Mouse (Mus musculus) neural tube, embryonic 11.5 days (tissue): ENCODE measurements around the gene Fbxo10. TPM values are rescaled to one million over a fixed set of nuclear protein-coding genes. Genes with fewer than 3 reads are reported as not detected.
"Not testable (repeated sequence)": the region's sequence is repeated elsewhere in the genome, so short reads cannot be mapped to it uniquely, and the experiment has no call there.

ENCODE experiments used
- ATAC-seq: fragments of 200-750 bp; cut with Nextera tagmentation; 2 replicates; pipeline ENCODE4 v1.8.0; 2017; ENCODE audit warnings: moderate number of reproducible peaks, mild to moderate bottlenecking, moderate TSS enrichment, moderate library complexity; ENCODE audit not compliant: insufficient read depth, low FRiP score, low TSS enrichment
- DNase-seq: peaks from one replicate; pipeline ENCODE4 v3.0.0-alpha.2; 2015; ENCODE audit warnings: low spot score
- H3K27ac ChIP-seq: fragments of 300-500 bp; sonication (generic); 2 replicates; pipeline ENCODE4 v1.5.1; 2014; ENCODE audit warnings: low read depth, mild to moderate bottlenecking, low read length
- H3K27me3 ChIP-seq: fragments of 300-500 bp; sonication (generic); 2 replicates; pipeline ENCODE4 v1.6.1; 2014; ENCODE audit warnings: mild to moderate bottlenecking, low read length, mixed read lengths; ENCODE audit not compliant: control insufficient read depth, insufficient read depth
- H3K36me3 ChIP-seq: fragments of 300-500 bp; sonication (generic); 2 replicates; pipeline ENCODE4 v1.6.1; 2014; ENCODE audit warnings: mild to moderate bottlenecking, low read length, moderate library complexity, mixed read lengths; ENCODE audit not compliant: control insufficient read depth, insufficient read depth
- H3K4me1 ChIP-seq: fragments of 300-500 bp; sonication (generic); 2 replicates; pipeline ENCODE4 v1.6.1; 2014; ENCODE audit warnings: low read length, mixed read lengths; ENCODE audit not compliant: control insufficient read depth, insufficient read depth
- H3K4me2 ChIP-seq: fragments of 300-500 bp; sonication (generic); 2 replicates; pipeline ENCODE4 v1.6.1; 2014; ENCODE audit warnings: low read depth, mild to moderate bottlenecking, moderate library complexity
- H3K4me3 ChIP-seq: fragments of 300-500 bp; sonication (generic); 2 replicates; pipeline ENCODE4 v1.5.1; 2014; ENCODE audit warnings: low read depth, low read length
- H3K9ac ChIP-seq: fragments of 300-500 bp; sonication (generic); 2 replicates; pipeline ENCODE4 v1.6.1; 2014; ENCODE audit warnings: mild to moderate bottlenecking, low read length
- H3K9me3 ChIP-seq: fragments of 300-500 bp; sonication (generic); 2 replicates; pipeline ENCODE4 v1.6.1; 2016; ENCODE audit warnings: low read length; ENCODE audit not compliant: control insufficient read depth
- WGBS: fragments of 180-500 bp; shearing (Covaris S2); extraction: QIAGEN DNeasy Blood & Tissue Kit; methylation state at CpG from one replicate; pipeline ENCODE4 v1.1.7; 2014; 5-methylcytosine and 5-hydroxymethylcytosine counted together
- polyA plus RNA-seq: library from polyadenylated mRNA; unstranded; fragments of >200 nt; fragmentation: Nextera tagmentation; extraction: Ambion mirVana; gene quantifications from 2 replicates; pipeline ENCODE4 v1.2.1, GENCODE M21; 2014

The Fbxo10 gene
- polyA plus RNA-seq, 1 experiment from 2014 or later, result 9.8 TPM

GRCm38 (mm10) chr4:45084895-45085290 lies 489 bp upstream of the Fbxo10 start:
- Histone ChIP-seq H3K9me3 (no peaks in the 10 kb centered on the region), H3K4me3 (peak overlapping the region; percentile 61), H3K36me3 (no peaks in the 10 kb centered on the region), H3K4me2 (peak overlapping the region; percentile 83), H3K4me1 (peaks cover 8% of the 10 kb centered on the region), H3K9ac (peak overlapping the region; percentile 69), H3K27ac (0 out of 2 replicates have a peak overlapping the region, but pooled peaks have one; percentile 39), H3K27me3 (no peaks in the 10 kb centered on the region)
- DNase-seq (no peak), ATAC-seq (no peak)
- 48% methylated on average over 8 of the region's 8 CpGs for WGBS

- ATAC-seq (no peak), DNase-seq (peak; percentile 20)
- Histone ChIP-seq H3K36me3 (no peaks in the 10 kb centered on the region), H3K27me3 (no peaks in the 10 kb centered on the region), H3K9ac (no peak overlapping the region; the same call in 1 of the 2 replicates), H3K27ac (no peak overlapping the region), H3K4me3 (peak overlapping the region; percentile 61), H3K9me3 (no peaks in the 10 kb centered on the region), H3K4me1 (peaks cover 8% of the 10 kb centered on the region), H3K4me2 (peak overlapping the region; percentile 83)
- 2% methylated on average over 8 of the region's 8 CpGs for WGBS
Observed at GRCm38 (mm10) chr4:45083487-45083886, 917 bp downstream of the Fbxo10 start.

GRCm38 (mm10) chr4:45082951-45083350 lies 1.5 kb downstream of the Fbxo10 start:
- Histone ChIP-seq H3K4me3 (peak overlapping the region; percentile 0; the same call in 1 of the 2 replicates), H3K27me3 (no peaks in the 10 kb centered on the region), H3K4me2 (peak overlapping the region; percentile 83), H3K4me1 (peaks cover 8% of the 10 kb centered on the region), H3K36me3 (no peaks in the 10 kb centered on the region), H3K27ac (no peak overlapping the region), H3K9me3 (no peaks in the 10 kb centered on the region), H3K9ac (no peak overlapping the region)
- WGBS, result 80% methylated on average over 9 of the region's 9 CpGs
- DNase-seq (peak; percentile 19), ATAC-seq (no peak)

- not testable (repeated sequence) for H3K4me1 ChIP-seq, ATAC-seq, H3K9me3 ChIP-seq, H3K27me3 ChIP-seq, H3K9ac ChIP-seq, H3K4me2 ChIP-seq, H3K4me3 ChIP-seq, H3K27ac ChIP-seq, DNase-seq, H3K36me3 ChIP-seq
- WGBS, result 91% methylated on average over 4 of the region's 4 CpGs
Observed at GRCm38 (mm10) chr4:45081041-45081440, 3.4 kb downstream of the Fbxo10 start.

- ATAC-seq, result no peak
- no peaks in the 10 kb centered on the region for H3K4me1 ChIP-seq
- no peak overlapping the region for H3K4me2 ChIP-seq
- no peak overlapping the region for H3K9ac ChIP-seq
- no peaks in the 10 kb centered on the region for H3K9me3 ChIP-seq
- 83% methylated on average over 6 of the region's 6 CpGs for WGBS
- no peak overlapping the region for H3K4me3 ChIP-seq
- no peak for DNase-seq
- H3K27me3 ChIP-seq, result no peaks in the 10 kb centered on the region
- H3K36me3 ChIP-seq, result no peaks in the 10 kb centered on the region
- no peak overlapping the region for H3K27ac ChIP-seq
Observed at GRCm38 (mm10) chr4:45073544-45073943, 10.9 kb downstream of the Fbxo10 start.

GRCm38 (mm10) chr4:45072261-45072973 lies 12.0 kb downstream of the Fbxo10 start:
- Histone ChIP-seq H3K4me2 (no peak overlapping the region), H3K36me3 (no peaks in the 10 kb centered on the region), H3K4me1 (no peaks in the 10 kb centered on the region), H3K9ac (no peak overlapping the region), H3K9me3 (no peaks in the 10 kb centered on the region), H3K27me3 (no peaks in the 10 kb centered on the region), H3K4me3 (no peak overlapping the region), H3K27ac (no peak overlapping the region)
- 75% methylated on average over 15 of the region's 15 CpGs for WGBS
- DNase-seq (no peak), ATAC-seq (no peak)

- WGBS, result 79% methylated on average over 4 of the region's 4 CpGs
- ATAC-seq, result no peak
Observed at GRCm38 (mm10) chr4:45067742-45068141, 16.7 kb downstream of the Fbxo10 start.

GRCm38 (mm10) chr4:45066036-45066730 lies 18.2 kb downstream of the Fbxo10 start:
- 53% methylated on average over 2 of the region's 2 CpGs for WGBS
- H3K36me3 ChIP-seq, result peaks cover 4% of the 10 kb centered on the region

More at GRCm38 (mm10) chr4:45067742-45068141, 16.7 kb downstream of the Fbxo10 start:
- H3K36me3 ChIP-seq, result no peaks in the 10 kb centered on the region
- no peak overlapping the region for H3K27ac ChIP-seq
- DNase-seq, result no peak
- no peaks in the 10 kb centered on the region for H3K4me1 ChIP-seq
- H3K9me3 ChIP-seq, result no peaks in the 10 kb centered on the region
- H3K9ac ChIP-seq, result no peak overlapping the region
- H3K27me3 ChIP-seq, result no peaks in the 10 kb centered on the region
- H3K4me2 ChIP-seq, result no peak overlapping the region
- H3K4me3 ChIP-seq, result no peak overlapping the region

GRCm38 (mm10) chr4:45064577-45064976 lies 19.8 kb downstream of the Fbxo10 start:
- no peak for DNase-seq
- H3K36me3 ChIP-seq, result peaks cover 4% of the 10 kb centered on the region
- no peak overlapping the region for H3K27ac ChIP-seq
- no peak for ATAC-seq
- 69% methylated on average over 2 of the region's 2 CpGs for WGBS
- no peak overlapping the region for H3K4me2 ChIP-seq
- H3K4me1 ChIP-seq, result no peaks in the 10 kb centered on the region
- no peaks in the 10 kb centered on the region for H3K9me3 ChIP-seq
- no peak overlapping the region for H3K9ac ChIP-seq
- H3K4me3 ChIP-seq, result no peak overlapping the region
- no peaks in the 10 kb centered on the region for H3K27me3 ChIP-seq

More at GRCm38 (mm10) chr4:45066036-45066730, 18.2 kb downstream of the Fbxo10 start:
- ATAC-seq (no peak), DNase-seq (no peak)
- Histone ChIP-seq H3K4me1 (no peaks in the 10 kb centered on the region), H3K9ac (no peak overlapping the region), H3K4me3 (no peak overlapping the region), H3K27ac (no peak overlapping the region), H3K4me2 (no peak overlapping the region), H3K9me3 (no peaks in the 10 kb centered on the region), H3K27me3 (no peaks in the 10 kb centered on the region)
